Mouse (Mus musculus) left cerebral cortex, postnatal 10 days (tissue): Measurements from ENCODE around the gene Gm12169. TPM values are rescaled to one million over a fixed set of nuclear protein-coding genes. Genes with fewer than 3 reads are reported as not detected.
"Not testable (repeated sequence)": the region's sequence is repeated elsewhere in the genome, so short reads cannot be mapped to it uniquely, and the experiment has no call there.

Experiments used
- DNase-seq, 2 experiments: peaks; one replicate each; pipeline ENCODE4 v3.0.0; 2021 to 2022; ENCODE audit warnings: low spot score in 2 of 2, mixed read lengths in 1 of 2; ENCODE audit errors: extremely low spot score in 1 of 2
- intact Hi-C: fragments of 180-260 bp; cut with DNase I; formaldehyde crosslinking; loops from one replicate; pipeline ENCODE4 v1.15.1; 2025
- total RNA-seq, 2 experiments: library from RNA; stranded (reverse); gene quantifications; 2 replicates each; pipeline ENCODE4 v1.2.3; 2021

Gm12169 gene
- total RNA-seq: not detected

DNA sequence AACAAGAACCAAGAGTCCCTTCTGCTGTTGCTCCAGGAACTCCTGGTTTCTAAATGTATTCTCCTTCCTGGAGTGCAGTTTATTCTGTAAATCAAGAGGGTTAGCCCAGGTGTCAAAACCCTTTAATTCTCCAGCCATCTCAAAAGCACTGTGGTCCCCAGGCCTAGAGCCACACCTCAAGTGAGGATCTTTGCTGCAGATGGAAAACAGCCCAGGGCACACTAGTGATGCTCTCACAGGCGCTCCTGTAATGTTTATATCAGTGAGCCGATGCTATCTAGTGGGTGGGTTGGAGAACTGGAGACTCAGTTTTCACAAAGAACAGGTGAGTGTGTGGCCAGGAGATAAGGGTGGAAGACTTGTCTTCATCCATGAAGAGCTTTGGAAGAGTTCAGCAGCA is at the start of gene Gm12169:
Gene Gm12169, plus strand, starts transcription at position 301 of the 400 bp plus-strand sequence.
- no peak for DNase-seq
- intact Hi-C loops: no loop called here

DNA sequence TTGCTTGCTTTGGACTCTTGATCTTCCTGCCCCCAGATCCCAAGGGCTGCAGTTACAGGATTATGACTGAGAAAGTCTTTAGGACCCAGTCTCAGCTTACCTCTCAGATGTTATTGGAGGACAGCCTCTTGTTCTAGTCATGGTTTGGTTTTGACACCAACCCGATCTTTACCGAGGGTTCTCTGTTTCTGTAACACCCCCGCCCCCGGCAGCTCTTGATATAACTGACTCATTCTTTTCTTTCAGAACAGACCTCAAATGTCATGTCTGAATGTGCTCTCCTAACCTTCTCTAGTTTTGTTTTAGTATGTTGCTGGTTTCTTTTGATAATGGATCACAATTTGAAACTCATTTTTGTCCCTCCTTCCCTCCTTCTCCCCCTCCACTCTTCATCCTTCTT is 49.8 kb upstream of the Gm12169 start:
- DNase-seq: no peak
- intact Hi-C loops: no loop called here

DNA sequence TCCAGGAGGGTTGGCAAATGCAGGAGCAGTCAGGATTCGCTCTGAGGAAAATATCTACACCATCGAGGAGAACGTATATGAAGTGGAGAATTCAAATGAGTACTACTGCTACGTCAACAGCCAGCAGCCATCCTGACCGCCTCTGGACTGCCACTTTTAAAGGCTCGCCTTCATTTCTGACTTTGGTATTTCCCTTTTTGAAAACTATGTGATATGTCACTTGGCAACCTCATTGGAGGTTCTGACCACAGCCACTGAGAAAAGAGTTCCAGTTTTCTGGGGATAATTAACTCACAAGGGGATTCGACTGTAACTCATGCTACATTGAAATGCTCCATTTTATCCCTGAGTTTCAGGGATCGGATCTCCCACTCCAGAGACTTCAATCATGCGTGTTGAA is 44.7 kb upstream of the Gm12169 start:
- intact Hi-C loops: no loop called here
- DNase-seq: no peak

DNA sequence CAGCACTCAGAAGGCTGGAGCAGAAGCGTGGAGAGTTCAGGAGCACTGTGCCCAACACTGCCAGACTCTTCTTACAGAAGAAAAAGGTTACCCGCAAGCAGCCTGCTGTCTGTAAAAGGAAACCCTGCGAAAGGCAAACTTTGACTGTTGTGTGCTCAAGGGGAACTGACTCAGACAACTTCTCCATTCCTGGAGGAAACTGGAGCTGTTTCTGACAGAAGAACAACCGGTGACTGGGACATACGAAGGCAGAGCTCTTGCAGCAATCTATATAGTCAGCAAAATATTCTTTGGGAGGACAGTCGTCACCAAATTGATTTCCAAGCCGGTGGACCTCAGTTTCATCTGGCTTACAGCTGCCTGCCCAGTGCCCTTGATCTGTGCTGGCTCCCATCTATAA is 43.5 kb upstream of the Gm12169 start:
- DNase-seq: peak in 1 of 2 experiments; percentile 21
- intact Hi-C loops: no loop called here

DNA sequence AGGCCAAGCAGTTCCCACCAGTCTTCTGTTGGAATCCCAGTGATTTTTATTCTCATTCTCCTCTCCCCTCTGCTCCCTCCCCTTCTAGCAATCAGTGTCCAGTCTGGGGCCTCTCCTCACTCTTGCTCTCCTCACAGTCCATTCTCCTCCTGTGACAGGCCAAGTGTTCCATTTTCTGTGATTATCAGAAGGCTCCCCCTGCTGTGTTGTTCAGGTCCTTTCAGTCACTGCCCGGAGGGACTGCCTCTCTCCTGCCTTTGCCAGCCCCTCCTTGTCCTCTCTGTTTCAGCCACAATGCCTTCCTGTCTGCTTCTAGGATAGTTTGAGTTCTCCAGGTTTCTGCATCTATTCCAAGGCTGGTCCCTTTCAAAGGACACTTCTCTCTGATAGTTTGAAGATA is 35.8 kb upstream of the Gm12169 start:
- no peak for DNase-seq
- intact Hi-C loops: no loop called here

DNA sequence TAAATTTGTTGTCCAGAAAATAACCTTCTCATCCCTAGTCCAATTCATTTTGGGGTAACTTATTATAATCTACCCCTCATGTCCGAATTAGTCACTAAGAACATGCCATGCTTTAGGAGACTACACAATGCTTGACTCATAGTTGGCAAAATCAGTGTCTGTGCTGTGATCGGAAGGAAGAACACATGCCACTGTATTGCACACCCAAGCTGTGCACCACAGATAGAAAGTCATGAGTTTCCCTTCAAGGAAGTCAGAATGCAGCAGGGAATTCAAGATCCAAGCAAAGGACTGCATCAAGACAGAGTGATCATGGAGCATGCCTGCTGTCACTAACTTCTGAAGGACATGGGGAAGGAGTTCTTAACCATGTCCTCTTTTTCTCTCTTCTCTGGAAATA is 35.4 kb upstream of the Gm12169 start:
- intact Hi-C loops: no loop called here
- DNase-seq: no peak

DNA sequence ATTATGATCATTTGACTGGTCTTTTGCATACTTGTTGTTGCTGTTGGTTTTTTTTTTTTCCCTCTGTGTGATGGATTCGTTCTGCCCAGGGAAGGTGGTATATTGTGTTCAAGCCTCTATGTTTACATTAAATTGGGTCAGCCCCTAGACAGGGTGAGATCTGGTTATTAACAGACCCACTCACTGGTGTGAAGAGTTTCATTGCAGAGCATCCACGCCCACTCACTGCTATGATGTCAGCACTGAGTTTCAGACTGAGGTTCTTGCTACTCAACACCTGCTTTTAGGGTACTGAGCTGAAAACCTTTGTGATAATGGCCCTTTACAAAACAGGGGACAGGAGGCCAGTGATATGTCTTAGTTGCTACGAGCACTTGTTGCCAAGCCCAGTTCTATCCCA is 16.9 kb upstream of the Gm12169 start:
- no peak for DNase-seq
- intact Hi-C loops: no loop called here

DNA sequence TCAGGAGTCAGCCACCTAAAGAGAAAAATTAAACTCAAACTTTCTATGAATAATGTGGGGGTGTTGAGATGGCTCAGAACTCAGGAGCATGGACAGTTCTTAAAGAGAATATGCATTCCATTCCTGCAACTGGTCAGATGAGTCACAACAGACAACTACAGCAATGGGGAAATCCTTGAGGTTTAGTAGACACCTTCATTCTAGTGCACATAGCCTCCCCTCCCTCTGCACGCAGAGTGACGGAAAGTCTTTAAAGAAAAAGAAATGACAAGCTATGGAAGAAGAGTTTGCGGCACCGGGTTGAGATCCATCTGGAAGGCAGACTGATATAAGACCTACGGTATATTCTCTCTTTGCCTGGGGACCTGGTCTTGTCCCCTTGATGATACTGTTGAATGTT is 14.1 kb upstream of the Gm12169 start:
- intact Hi-C loops: no loop called here
- no peak for DNase-seq

DNA sequence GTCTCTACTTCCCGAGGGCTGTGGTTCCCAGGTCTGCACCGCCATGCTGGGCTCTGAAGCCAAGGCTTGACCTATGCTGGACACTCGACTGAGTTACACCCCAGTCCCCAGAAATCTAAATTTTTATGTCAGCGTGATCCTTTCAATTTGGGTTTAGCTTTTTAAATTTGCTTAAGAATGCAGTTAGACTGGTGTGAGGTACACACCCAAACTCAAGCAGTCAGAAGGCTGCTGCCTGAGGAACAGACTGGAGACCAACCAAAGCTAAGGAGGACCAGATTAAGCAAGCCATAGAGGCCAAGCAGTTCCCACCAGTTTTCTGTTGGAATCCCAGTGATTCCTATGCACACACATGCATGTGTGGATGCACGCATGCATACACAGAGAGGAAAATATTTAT is 2.7 kb upstream of the Gm12169 start:
- intact Hi-C loops, DNase-seq: not testable (repeated sequence)

DNA sequence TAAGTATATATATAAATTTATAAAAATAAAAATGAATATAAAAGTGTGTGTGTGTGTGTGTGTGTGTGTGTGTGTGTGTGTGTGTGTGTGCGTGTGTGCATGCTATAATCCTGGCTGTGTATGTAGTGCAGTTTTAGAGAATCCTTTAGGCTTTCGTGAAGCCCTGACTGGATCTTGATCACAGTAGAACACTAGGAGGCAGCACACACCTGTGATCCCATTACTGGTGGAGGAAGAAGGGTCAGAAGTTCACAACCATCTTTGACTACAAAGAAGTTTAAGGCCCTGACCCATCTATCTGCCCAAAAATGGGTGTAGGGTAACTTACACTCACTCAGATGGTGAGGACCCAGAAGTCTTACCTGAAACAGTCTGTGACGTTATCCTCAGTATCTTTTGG is 1.3 kb upstream of the Gm12169 start:
- no peak for DNase-seq
- intact Hi-C loops: no loop called here

DNA sequence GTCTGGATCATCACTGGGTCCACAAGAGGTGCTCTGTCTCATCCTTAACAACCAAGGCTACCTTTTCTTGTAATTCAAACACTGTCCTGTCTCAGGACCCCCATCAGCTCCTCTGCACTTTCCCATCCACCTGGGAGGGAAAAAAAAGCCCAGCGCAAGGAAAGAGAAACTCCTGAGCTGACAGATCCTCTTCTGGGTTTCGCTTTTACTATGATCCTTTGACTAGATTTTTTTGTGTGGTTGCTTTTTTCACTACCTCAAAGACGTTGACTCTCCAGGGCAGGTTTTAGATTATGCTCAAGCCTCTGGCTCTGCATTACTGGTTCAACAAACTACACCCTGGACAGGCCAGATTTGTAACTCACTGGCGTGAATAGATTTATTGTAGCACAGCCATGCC is 6.1 kb downstream of the Gm12169 start:
- intact Hi-C loops: no loop called here
- DNase-seq: no peak

DNA sequence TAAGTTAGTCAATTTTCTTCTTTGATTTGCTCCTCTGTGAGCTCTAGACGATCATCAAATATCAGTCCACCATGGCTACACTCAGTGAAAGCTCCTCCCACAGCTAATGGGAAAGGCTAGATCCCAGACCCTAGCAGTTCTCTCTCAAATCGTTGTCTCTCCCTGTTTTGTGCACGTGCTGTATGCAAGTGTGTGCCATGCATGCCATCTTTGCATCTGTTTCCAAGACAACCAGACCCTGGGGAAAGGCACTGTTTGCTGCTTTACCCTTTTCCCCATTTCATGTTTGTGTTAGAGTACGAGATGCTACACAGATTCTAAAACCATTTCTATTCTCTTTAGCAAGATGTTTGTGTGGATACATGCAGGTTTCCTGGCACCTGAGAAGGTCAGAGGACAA is 13.0 kb downstream of the Gm12169 start:
- intact Hi-C loops: no loop called here
- DNase-seq: no peak

DNA sequence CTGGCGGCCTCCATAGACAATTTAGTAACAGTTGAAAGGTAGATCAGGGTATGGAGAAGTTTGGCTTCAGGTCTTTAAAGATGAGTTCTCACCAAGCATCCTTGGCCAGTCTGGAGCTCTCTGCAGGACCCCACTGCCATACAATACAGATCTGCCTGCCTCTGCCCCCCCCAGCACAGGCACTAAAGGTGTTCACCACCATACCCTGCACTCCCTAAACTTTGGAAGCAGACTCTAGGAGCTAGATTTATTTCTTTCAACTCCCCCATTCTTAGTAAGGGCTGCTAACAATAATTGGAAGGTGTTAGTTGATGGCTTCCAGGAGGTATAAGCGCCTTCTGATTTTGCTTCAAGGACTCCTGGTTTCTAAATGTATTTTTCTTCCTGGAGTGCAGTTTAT is 19.5 kb downstream of the Gm12169 start:
- DNase-seq: no peak

DNA sequence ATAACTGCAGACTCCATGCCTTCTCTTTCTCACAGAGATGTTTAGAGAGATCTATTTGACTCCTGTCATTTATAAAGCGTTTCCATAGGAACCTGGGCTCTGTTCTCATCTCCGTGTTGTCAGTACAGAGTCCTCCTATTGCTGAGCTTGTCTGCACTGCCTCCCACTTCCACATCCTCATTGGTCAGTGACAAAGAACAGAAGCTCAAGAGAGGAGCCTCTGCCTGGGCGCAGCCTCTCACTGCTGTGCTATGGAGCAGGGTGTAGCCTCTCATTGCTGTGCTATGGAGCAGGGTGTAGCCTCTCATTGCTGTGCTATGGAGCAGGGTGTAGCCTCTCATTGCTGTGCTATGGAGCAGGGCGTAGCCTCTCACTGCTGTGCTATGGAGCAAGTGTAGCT is 25.7 kb downstream of the Gm12169 start:
- intact Hi-C loops: no loop called here
- no peak for DNase-seq

More for the DNA sequence above, 19.5 kb downstream of the Gm12169 start:
- intact Hi-C loops: no loop called here

DNA sequence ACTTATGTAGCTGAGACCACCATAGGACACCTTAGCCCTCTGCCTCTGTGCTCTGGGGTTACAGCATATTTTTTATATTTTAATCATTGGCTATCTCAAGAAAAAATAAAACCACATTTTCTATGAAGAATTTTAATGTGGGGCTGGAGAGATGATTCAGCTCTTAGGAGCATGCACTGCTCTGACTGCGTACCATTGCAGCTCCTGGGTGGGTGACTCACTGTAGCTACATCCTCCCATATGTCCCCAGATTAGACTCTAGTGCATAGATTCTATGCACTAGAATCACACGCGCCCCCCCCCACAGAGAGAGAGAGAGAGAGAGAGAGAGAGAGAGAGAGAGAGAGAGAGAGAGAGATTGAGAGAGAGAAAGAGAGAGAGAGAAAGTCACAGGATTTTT is 28.7 kb downstream of the Gm12169 start:
- DNase-seq: no peak
- intact Hi-C loops: no loop called here

DNA sequence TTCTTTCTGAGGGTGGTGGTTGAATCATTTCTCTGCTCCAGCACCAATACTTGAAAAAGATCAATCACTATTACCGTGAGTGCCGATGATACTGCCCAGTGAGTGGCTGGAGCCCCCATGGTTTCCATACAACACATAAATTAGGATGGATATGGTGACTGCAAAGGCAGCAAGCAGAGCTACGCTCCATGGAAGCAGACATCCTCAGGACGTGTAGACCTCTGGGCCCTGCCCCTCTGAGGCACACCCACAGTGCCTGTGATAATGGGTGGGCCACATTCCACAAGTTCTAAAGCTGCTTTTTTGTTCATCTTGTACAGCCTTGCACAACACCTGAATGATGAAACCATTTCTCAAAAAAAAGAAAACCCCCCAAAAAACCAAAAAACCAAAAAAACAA is 37.1 kb downstream of the Gm12169 start:
- DNase-seq: no peak
- intact Hi-C loops: no loop called here

DNA sequence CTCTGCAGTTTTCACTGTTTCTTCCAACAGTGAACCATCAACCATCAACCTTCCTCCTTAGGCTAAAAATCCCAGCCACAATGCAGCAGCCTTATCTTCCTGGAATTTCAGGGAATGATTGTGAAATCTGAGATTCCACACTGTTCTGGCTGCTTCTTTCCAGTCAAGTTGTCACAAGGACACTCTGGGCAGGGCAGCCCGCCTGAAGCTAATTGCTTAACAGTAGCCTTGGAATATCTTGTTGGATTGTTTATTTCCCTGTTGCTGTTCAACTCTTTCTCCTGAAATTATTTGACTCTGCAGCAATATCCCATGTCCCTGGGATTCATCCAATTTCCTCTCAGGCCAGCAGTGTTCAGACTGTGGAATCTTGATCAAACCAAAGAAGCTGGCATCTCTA is 40.7 kb downstream of the Gm12169 start:
- no peak for DNase-seq
- intact Hi-C loops: no loop called here

DNA sequence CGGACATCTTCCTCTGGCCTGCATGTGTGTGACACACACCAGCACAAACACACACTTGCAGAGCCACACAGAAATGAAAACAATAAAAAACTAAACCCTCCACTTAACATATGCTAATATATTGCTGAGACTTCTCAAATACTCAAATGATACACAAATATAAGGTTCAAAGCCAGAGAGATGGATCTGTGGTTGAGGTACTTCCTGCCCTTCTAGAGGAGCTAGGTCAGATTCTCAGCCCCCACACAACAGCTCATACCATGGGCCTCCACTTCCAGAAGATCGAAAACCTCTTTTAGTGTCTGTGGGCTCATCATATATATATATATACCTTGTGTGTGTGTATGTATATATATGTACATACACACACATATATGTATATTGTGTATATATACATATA is 42.0 kb downstream of the Gm12169 start:
- intact Hi-C loops: no loop called here
- DNase-seq: no peak

DNA sequence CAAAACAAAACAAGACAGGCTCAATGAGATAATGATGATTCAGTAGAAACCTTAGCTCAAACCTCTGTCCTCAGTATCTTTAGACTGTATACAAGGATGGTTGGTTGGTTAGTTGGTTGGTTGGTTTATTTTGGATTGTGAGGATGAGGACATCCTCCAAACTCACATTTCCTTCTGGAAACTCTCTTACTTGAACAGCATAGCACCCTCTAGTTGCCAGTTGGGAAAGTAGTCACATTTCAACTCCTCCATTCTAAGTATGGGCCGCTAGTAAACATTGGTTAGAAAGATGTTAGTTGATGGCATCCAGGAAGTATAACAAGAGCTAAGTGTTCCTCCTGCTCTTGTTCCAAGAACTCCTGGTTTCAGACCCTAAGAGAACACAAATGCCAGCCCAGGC is 45.1 kb downstream of the Gm12169 start:
- intact Hi-C loops: no loop called here
- no peak for DNase-seq

DNA sequence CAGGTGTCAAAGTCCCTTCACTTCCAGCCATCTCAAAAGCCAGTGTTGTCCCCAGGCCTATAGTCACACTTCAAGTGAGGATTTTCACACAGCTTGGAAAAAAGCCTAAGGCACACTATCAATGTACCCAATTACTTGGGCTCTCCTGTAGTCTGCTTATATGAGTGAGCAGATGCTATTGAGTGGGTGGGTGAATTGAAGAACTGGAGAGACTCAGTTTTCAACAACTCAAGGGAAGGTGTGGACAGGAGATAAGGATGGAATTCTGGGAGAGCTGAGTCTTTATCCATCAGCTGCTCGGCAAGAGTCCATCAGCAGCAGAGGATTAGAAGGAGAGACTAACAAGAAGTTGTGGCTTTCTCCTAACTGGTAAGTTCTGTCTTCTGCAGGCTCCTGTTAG is 47.3 kb downstream of the Gm12169 start, which contains the start of gene BC053393:
Gene BC053393, plus strand, starts transcription at position 210 of the 400 bp plus-strand sequence.
- no peak for DNase-seq
- intact Hi-C loops: no loop called here

DNA sequence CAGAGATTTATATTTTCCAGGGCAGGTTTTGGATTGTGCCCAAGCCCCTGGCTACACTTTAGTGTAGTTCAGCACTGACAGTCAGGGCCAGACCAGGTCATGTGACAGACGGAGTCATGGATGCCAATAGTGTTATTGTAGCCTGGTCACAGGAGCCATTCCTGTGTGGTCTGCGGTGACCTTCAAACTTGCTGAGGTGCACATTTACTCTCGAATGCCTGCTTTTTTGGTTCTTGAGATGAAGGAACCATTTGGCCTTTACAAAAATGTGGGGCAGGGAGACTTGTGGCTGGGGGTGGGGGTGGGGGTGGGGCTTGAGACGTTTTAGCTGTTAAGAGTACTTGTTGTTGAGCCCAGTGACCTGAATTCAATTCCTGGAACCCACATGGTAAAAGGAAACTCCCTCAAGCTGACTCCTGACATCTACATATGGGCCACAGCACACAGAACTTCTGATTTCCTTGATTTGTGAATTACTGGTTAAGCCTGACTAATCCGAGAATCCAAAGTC is 54.8 kb downstream of the Gm12169 start:
- no peak for DNase-seq
- intact Hi-C loops: no loop called here

DNA sequence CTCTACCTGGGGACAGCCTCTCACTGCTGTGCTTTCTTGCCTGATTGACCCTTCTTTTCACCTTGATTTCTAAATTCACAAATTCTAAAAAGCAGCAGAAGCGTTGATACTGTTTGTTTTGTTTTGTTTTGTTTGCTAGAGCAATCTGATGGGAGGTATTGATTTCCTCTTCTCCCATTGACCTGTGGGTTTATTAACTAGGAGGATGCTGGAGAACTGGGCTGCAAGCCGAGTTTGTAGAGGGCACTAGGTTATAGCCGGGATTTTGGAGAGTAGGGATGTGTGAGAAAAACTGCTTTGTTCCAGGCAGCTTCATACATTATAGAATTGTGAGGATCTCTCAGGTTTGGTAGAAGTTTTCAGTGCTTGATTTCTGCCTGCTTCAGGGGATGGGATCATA is 56.4 kb downstream of the Gm12169 start:
- no peak for DNase-seq
- intact Hi-C loops: no loop called here
